Mouse (Mus musculus): ENCODE results near the gene Trpc7.

Gene Trpc7

DNA sequence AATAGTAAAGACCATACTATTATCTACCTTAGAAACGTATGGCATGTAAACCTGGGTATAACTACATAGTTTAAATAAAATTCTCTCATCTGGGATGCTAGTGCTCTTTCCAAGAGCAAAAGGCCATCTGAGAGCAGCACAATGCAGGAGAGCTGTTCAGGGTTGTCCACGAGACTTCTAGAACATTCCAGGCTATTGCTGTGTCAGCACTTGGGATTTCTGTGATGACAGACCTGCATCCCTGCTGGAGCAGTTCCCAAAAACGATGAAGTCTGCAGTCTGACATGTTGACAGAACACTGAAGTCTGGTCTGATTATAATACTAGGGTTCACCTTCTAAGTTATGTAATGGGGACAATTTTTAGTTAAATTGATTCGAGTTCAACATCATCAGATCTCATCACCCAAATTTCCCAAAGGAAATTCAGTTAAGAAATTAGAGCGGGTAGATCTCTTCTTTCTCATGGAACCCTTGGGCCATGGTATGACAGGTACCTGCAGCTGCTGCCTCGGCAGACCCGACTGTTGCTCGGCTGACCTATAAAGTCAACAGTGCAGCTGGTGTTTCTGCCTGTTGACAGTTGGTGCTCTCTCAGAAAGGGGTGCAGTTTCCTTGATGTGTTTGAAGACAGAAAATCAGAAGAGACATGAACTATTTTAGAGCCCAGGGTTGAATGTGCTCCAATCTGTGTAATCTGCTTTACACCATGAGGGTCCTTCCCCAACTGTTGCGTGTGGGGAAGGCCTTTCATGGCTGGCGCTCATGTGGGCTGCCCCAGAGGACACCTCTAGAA, 148.9 kb downstream of the Trpc7 start:
- DNase-seq (ENCODE audit: low spot score in 2 of 2): no peak

DNA sequence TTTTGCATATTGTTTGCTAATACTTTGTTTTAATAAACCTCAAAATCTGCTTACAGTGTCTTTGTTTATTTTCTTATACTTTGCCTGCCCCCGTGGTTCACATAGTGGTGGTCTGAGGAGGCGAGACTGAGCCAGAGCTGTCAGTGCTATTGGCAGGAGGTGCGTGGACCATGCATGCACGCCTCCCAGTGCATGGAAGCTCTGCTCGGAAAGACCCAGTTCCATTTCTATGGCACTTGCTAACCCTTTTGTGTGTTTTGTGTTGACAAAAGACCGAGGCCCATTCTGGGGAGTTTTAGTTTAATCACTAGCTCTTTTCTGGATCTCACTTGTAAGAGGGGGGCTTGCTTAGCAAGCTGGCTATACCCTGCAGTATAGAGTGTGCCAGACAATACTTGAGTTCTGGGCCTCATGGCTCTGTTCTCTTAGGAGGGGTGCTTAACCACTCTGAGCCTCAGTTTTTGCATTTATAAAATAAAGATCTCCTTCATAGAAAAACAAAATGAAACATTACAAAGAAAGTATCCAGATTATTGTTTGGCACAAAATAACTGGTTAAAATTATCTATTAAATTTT, 153.4 kb downstream of the Trpc7 start:
- DNase-seq (ENCODE audit: low spot score in 2 of 2): no peak

GRCm38 (mm10) chr13:56741691-56742090, 154.1 kb downstream of the Trpc7 start:
- DNase-seq (ENCODE audit: low spot score in 2 of 2): no peak

DNA sequence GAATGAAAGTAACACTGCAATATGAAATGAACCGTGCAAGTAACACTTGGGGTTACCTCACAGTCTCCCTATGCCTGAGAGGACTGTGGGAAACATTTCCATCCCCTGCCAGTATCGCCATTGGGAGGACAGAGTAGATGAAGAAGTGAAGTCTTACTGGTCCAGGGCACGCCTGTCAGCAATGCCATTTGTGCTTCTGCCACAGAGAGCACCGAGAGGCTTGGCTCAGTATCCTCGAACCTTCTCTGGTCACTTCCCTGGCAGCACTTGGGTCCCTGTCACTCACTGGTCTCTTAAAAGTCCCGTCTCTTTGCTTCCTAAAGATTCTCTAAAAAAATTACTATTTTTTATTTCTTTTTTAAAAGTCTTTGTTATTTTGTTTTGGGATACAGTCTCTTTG, 155.3 kb downstream of the Trpc7 start:
- DNase-seq (ENCODE audit: low spot score in 2 of 2): no peak

GRCm38 (mm10) chr13:56739556-56739955, 156.2 kb downstream of the Trpc7 start:
- DNase-seq (ENCODE audit: low spot score in 2 of 2): no peak

DNA sequence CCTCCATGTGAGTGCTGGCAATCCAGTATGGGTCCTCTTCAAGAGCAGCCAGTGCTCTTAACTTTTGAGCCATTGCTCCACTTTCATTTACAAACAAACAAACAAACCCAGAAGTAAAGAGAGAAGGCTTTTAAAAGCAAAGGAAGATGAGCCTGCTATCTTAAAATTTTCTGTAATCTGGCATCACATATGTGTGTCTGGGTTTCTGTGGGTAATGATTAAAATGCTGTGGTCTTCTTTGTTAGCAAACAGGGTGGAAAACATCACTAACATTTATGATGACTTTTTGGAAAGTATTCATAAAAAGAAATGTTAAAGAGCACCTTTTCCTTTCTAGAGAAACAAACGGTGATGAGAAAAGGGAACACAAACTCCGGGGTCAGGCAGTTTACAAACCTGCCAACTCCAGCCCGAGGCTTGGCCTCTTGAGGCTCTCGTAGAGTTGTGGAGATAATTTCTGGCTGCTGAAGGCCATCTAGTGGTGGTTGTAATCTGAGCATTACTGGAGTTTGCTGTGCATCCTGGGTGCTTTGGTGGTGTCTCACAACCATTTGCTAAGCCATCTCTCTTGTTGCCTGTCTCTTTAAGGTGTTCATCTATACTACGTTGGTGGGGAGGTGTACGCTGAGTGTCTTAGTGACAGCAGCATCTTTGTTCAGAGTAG, 160.4 kb downstream of the Trpc7 start:
- DNase-seq (ENCODE audit: low spot score in 2 of 2): no peak

- no peak for DNase-seq (ENCODE audit: low spot score in 2 of 2)
These were observed 161.2 kb downstream of the Trpc7 start for GRCm38 (mm10) chr13:56734617-56735016.

DNA sequence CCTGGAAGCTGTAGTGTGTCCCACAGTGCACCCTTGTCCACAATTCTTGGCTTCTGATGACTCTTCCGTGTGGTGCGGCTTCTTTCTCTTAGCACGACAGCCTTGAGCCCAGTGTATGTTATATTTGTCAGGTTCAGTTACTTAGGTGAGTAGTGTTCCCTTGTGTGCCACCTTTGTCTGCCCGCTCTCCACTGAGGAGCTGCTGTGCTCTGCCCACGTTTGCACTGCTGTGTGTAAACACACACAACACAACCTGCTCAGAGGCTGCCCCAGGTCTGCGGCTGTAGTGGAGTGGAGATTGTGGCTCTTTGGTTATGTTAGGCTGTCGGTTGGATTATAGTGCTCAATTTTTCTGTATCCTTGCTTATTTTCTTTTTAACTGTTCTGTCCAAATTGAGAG, 166.7 kb downstream of the Trpc7 start:
- DNase-seq (ENCODE audit: low spot score in 2 of 2): no peak

DNA sequence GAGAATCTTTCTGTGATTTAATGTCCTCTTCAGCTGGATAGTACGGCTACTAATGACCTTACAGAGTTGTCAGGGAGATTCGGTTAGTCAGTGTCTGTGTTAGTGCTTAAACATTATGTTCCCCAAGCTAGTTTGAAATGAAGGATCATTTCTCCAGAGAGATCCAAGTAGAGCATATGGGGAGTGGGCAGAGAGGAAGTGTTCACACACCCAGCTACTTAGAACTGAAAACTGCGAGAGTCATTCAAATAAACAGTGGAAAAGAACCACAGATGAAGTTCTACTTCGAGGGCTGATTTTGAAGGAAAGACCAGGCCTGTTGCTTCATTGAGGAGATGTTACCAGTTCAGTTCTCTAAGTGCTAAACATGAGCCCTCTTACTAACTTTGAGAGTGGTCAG, 169.2 kb downstream of the Trpc7 start:
- no peak for DNase-seq (ENCODE audit: low spot score in 2 of 2)

All from spleen, postnatal 4 days (tissue).